Mouse (Mus musculus) megakaryocyte progenitor cell, adult 5-6 weeks (primary cell): Measurements from ENCODE around the gene Igsf9b. TPM values are rescaled to one million over a fixed set of nuclear protein-coding genes. Genes with fewer than 3 reads are reported as not detected.

Experiments
- ATAC-seq: replicated peaks from 2 replicates; pipeline ENCODE4 v1.8.0; 2016; ENCODE audit warnings: mild to moderate bottlenecking, moderate TSS enrichment, inconsistent platforms; ENCODE audit not compliant: poor library complexity
- total RNA-seq, 2 experiments: library from RNA; stranded (forward) in 1 of 2; stranded (reverse) in 1 of 2; fragments of 157-497, 149-512 nt in 1 of 2; fragments of 200-1000 nt in 1 of 2; gene quantifications; 2 replicates each; pipeline versions ENCODE4 v1.2.3 to v1.2.4; 2015 to 2017

The Igsf9b gene
- total RNA-seq, 2 experiments from 2014 or later, result 0.10 TPM; not detected in 1

DNA sequence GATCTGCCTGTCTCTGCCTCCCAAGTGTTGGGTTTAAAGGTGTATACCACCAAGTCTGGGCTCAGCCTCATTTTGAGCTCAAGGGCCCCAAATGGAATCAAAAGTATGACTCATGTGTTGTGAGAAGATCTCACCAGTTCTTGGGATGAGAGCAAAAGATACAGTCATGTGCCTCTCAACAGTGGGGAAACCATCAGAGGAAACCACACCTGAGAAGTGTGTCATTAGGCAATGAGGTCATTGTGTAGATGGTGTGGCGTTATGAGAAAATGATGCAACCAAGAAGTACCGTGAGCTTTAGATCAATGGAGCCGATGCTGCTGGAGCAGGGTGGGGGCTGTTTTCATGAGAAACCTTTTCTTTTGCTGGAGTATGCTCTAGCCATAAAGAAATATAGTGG lies 28.6 kb downstream of the Igsf9b start:
- ATAC-seq, result no peak

DNA sequence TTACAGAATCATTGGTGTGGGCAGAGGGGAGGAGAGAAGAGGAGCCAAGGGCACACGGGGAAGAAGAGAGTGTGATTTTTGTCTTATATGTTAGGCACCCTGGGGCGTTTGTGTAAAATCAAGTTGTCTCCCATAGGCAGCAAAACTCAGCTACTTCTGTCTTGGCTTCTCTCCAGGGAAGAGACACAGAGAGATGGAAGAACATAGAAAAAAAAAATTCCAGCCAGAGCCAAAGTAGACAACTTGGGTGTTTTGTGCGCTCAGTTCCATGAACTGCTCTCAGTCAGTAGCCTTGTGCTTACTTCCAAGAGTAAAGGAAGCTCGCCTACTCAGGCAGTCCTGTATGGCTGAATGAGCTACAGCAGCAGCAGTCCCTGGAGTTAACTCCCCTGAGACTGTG lies 31.4 kb downstream of the Igsf9b start:
- ATAC-seq, result no peak

DNA sequence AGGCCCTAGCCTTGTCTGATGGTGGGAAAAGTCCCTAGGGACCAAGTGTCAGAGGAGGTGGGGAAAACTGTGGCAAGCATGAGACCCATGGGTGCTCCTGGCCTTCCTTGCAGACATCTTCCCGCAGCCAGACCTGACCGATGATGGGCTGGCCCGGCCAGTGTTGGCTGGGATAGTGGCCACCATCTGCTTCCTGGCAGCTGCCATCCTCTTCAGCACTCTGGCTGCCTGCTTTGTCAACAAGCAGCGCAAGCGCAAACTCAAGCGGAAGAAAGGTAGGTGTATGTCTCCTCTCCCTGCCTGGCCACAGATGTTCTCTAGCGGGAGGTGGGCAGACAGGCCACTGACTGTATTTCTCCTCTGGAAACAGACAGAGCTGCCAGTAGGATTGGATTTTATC lies 32.5 kb downstream of the Igsf9b start:
- ATAC-seq, result no peak

DNA sequence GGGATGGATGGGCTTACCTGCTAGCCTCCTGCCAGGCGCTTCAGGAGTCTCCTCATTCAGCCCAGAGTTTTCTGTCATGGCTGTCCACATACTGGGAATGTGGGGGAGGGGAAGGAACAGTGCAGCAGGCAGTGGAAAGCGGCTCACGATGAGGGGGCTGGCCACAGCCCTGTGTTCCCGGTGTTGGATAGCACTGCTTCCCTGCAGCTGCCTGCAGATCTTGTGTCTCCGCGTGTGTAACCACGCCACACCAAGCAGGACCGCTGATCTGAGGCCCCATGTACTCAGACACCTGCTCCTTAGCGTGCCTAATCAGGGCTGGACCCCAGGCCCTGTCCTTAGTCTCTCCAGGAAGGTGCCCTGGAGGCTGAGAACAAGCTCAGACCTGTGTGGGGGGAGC lies 35.9 kb downstream of the Igsf9b start:
- ATAC-seq, result no peak

DNA sequence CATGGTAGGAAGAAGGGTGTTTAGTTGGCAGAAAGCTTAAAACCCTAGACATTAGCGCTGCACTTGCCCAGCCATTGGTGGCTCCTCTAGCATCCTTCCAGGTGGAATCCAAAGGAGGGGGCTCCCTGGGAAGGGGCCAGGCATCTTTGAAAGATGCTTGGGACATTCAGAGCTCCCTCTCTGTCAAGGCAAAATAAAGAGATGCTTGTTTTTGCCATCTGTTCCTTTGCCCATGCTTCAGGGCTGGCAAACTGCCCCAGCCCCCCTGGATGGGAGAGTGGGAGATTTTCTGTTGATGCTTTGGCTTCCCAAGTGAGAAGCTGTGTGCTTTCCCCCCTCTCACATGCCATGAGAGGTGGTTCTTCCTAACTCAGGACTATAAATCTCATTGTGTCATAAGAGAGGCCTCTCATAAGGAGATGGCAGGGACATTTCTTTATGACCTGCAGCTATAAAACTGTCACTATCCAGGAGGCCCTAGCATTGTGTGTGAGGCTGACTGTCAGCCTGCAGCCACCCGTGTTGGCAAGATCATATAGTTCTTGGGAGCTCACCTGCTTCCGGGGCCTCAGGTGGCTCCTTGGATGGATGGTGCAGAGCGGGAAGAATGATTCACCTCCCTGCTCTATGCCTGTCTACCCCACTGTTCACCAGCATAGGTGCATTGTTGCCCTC lies 38.1 kb downstream of the Igsf9b start:
- ATAC-seq, result no peak

DNA sequence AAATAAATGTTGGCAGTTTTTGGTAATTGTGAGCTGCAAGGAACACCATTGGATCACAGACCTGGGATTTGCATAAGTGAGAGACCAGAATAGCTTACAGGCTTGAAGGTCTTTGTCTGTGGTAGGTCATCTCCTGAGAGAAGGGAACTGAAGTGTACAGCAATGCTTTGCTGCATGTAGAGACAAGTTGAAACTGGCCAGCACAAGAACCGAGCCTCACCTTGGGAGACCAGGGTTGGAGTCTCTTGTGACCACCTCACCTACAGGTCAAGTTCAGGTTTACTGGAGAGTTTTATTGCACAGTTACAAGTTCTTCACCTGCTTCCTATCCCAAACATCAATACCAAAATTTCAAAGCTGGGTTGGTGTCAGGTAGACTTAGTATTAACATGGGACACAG lies 40.2 kb downstream of the Igsf9b start:
- ATAC-seq, result no peak

DNA sequence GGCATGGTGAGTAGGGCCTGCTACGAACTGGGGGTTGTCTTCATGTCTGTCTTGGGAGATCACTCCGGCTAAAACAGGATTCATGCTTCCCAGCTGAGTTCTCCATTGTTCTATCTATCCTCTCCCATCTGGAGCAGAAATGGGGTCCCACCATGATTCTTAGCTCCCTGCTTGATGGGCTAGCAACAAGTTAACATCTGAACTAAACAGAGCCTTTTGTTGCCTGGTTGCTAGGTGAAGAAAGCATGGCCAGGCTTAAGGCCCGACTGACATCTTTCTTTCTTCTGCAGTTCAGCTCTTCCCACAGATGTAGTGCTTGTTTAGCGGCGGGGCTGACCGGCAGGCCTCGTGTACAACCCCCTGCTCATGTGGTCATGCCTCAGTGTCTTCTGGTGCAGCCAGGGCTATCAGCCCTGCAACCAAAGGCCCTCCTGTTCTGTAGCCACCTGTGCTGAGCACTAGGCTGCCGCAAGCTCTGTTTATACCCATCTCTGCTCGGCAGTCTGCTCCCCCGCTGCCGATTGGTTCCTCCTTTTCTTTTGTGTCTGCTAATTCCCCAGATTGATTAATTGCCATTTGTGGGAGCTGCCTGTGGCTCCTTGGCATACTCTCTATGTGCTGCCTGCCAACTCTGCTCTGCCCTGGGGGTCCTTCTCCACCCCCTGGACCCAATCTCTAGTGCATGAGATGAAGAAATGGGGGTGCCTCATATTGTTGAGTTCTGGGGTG lies 47.7 kb downstream of the Igsf9b start:
- ATAC-seq, result no peak

DNA sequence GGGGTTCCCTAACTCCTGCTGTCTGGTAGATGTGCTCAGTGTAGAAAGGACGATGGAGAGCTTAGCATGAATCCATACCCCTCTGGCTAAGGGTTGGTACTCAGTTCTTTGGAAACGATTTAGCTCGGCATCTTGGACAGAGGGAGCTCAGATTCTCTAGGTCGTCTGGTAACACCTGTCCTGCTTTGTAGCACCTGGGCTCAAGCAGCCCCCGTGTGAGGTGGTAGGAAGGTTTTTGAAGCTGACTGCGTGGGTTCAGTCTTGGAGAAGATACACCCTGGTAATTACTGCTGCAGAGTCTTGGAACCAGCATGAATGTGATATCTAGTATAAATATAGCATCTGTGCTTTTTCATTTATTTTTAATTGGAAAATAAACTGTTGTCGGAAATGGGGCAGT lies 54.1 kb downstream of the Igsf9b start:
- ATAC-seq, result no peak

DNA sequence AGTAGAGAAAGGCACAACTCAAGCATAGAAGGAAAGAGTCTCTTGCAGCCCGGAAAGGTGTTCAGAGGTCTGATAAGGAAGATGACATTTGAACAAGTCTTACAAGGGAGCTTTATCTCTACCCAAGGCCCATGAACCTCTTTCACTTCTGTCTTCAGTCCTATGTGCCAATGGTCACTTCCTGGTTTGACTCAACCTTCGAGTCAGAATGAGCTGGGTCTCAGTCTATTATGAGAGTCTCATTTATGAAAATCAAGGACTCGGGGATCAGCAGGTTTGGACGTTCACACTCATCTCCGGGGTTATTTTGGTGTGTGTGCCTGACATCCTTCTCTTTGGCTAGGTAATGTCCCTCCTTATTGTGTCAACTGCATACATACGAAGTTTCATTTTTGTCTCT lies 58.9 kb downstream of the Igsf9b start:
- no peak for ATAC-seq

DNA sequence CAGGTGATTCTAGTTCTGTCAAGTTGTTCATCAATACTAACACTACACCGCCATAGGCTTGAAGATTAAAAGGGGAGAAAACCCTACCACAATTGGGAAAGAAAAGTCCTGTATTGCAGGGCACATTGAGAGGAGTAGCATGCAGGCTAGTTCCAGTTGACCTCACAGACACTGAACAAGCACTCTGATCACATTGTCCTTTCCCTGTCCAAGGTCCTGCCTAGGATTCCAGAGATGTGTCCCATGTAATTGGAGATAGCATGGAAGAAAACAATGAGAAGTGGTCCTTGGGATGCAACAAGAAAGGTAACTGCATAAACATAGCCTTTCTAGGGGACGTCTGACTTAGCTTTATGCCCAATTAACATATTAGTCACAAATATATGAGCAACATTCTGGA lies 68.2 kb downstream of the Igsf9b start:
- no peak for ATAC-seq

DNA sequence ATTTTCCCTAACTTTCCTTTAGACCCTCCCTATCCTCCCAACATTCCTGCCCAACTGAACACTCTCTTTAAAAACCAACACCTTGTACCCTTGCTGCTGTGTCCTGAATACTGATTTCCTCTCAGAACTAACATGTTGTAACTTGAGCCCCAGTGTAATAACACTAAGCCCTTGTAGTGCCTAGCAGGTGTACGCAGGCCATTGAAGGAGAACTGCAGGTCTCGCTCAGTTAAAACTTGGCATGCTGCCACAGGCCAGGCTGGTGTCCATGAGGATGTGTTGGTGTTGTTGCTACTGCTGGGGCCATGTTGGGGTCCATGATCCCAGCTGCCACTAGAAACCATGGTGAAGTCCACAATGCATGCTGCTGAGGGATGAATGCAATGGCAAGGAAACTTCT lies 70.1 kb downstream of the Igsf9b start:
- ATAC-seq, result no peak

DNA sequence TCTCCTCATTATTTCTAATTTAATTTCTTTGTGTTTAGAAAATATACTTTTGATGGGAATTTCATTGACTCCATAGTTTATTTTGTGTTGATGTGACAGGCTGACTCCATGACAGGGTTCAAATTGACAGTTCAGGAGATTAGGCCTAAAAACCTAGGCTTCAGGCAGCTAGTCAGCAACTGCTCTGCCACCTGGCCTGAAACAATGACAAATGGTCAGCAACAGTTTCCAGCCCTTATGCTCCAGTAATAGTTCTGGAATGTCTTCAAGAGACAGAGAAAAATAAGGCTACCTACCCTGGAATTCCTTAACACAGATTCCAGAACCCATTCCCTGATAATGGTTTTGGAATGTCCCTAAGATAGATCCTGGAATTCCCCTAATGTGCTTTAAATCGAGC lies 76.7 kb downstream of the Igsf9b start:
- no peak for ATAC-seq

DNA sequence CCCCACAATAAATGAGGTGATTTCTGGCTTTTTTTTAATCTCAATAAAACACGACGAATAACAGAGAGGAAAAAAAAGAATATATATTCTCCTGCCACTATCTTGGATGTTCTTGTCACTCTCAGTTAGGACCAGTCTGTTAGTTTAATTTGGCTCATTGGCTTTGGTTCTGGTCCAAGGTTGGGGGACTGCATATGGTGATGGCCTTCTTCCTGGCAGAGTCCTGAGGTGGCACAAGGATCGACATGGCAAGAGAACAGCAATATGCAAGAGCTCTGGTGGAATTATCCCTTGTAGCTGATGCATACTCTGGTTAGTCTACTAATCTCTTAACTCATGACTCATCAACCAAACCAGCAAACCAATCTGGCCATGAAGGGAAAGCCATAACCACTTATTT lies 87.9 kb downstream of the Igsf9b start:
- no peak for ATAC-seq

DNA sequence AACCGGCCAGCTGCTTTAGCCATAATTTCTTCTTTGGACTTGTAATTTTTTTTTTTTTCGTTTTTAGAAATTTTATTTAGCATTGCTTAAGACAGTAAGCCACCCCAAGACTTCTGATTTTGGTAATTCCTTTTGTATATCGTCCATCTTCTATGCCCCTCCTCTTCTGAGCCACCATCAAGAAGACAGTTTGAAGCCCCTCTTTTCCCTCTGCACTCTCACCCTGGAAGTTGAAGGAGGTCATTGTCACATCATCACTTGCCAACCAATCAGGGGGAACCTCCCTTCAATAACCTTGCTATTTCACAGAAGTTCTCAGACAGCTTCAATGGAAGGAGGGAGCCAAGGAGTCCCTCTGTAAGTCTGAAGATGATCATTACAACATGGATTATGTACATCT lies 97.5 kb downstream of the Igsf9b start, which contains the start of gene Spata19:
Gene Spata19, plus strand, starts transcription at position 301 of the 400 bp plus-strand sequence.
- no peak for ATAC-seq

DNA sequence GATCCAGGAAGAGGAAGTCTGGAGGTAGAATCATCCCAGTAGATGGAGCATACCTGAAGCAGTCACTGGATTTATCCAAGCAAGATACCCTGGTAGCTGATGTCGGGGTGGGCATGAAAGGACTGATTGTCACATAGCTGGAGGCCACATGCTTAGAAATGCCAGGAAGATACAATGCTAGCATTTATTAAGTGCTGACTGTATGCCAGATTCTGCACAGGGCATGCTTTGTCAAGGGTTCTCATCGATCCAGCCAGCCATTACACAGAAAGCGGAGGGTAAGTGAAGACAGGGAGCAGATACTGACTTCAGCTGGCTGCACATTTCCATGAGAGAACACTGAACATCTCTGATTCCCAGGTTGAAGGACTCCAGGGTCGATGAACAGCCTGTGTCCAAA lies 102.2 kb downstream of the Igsf9b start:
- no peak for ATAC-seq

Other genes with a start within 250 kb of the Igsf9b start
- gene Jam3, start 143.8 kb upstream of the Igsf9b start, total RNA-seq (2015), result 0.10 TPM in 1 of 2 replicates, not detected in the other
- gene Jam3, start 143.8 kb upstream of the Igsf9b start, total RNA-seq (2017), result 0.27 TPM in 1 of 2 replicates, not detected in the other
- not detected in 2 replicates for gene Spata19, start 97.6 kb downstream of the Igsf9b start, total RNA-seq (2015)
- gene Spata19, start 97.6 kb downstream of the Igsf9b start, total RNA-seq (2017), result not detected in 2 replicates